Mouse (Mus musculus) lung, postnatal 0 days (tissue): Measurements from ENCODE around the gene Wrap73. TPM values are rescaled to one million over a fixed set of nuclear protein-coding genes. Genes with fewer than 3 reads are reported as not detected.

Source experiments
- ATAC-seq: fragments of 200-750 bp; cut with Nextera tagmentation; 2 replicates; pipeline ENCODE4 v1.8.0; 2017; ENCODE audit warnings: moderate library complexity
- DNase-seq: peaks from one replicate; pipeline ENCODE4 v3.0.0-alpha.2; 2016; ENCODE audit warnings: low spot score
- H3K27ac ChIP-seq: fragments of 300-500 bp; sonication (generic); 2 replicates; pipeline ENCODE4 v1.5.1; 2014; ENCODE audit warnings: antibody characterized with exemption, mild to moderate bottlenecking, low read length, mixed read lengths
- H3K27me3 ChIP-seq: fragments of 300-500 bp; sonication (generic); replicated peaks from 2 replicates; pipeline ENCODE4 v1.6.1; 2014; ENCODE audit warnings: low read length, mixed read lengths; ENCODE audit not compliant: insufficient read depth
- H3K36me3 ChIP-seq: fragments of 300-500 bp; sonication (generic); 2 replicates; pipeline ENCODE4 v1.6.1; 2014; ENCODE audit warnings: low read length, mixed read lengths; ENCODE audit not compliant: insufficient read depth
- H3K4me1 ChIP-seq: fragments of 300-500 bp; sonication (generic); 2 replicates; pipeline ENCODE4 v1.6.1; 2014; ENCODE audit warnings: antibody characterized with exemption, low read depth, low read length, mixed read lengths; ENCODE audit not compliant: insufficient read depth
- H3K4me2 ChIP-seq: fragments of 300-500 bp; sonication (generic); replicated peaks from 2 replicates; pipeline ENCODE4 v1.6.1; 2014; ENCODE audit warnings: low read depth, mild to moderate bottlenecking, low read length, moderate library complexity, mixed read lengths
- H3K4me3 ChIP-seq: fragments of 300-500 bp; sonication (generic); 2 replicates; pipeline ENCODE4 v1.5.1; 2014; ENCODE audit warnings: low read depth, low read length
- H3K9ac ChIP-seq: fragments of 300-500 bp; sonication (generic); replicated peaks from 2 replicates; pipeline ENCODE4 v1.6.1; 2014; ENCODE audit warnings: low read depth, mild to moderate bottlenecking
- H3K9me3 ChIP-seq: fragments of 300-500 bp; sonication (generic); 2 replicates; pipeline ENCODE4 v1.6.1; 2016; ENCODE audit warnings: low read length, mixed read lengths
- CTCF ChIP-seq: IDR thresholded peaks from 2 replicates; pipeline ENCODE4 v1.5.1; 2016; ENCODE audit warnings: antibody characterized with exemption, mild to moderate bottlenecking
- EP300 ChIP-seq: IDR thresholded peaks from 2 replicates; pipeline ENCODE4 v1.6.1; 2016; ENCODE audit warnings: antibody characterized with exemption, mild to moderate bottlenecking, control low read depth
- WGBS: fragments of 180-500 bp; shearing (Covaris S2); extraction: QIAGEN DNeasy Blood & Tissue Kit; methylation state at CpG from one replicate; pipeline ENCODE4 v1.1.7; 2014; 5-methylcytosine and 5-hydroxymethylcytosine counted together
- polyA plus RNA-seq: library from polyadenylated mRNA; unstranded; fragments of >200 nt; fragmentation: Nextera tagmentation; extraction: Ambion mirVana; gene quantifications from 2 replicates; pipeline ENCODE4 v1.2.1, GENCODE M21; 2015

Gene Wrap73
- polyA plus RNA-seq, 1 experiment from 2014 or later, result 19.8 TPM

DNA sequence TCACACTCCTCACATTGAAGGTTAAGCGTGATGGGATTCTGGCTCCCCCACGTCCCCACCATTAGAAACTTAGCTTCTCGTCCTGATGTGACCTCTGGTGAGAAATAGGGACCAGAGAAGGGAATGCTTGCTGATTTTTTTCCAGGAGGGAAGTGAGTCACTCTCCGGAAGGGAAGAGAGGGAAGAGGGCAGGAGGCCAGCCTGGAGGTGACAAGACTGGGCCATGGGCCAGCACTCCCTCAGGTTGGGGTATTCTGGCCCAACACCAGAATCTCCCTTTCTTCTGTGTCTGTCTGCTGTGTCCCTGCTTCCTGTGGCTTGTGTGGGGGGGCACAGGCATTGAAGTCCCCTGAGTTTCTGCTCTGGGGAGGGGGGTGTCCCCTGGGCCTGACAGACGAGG is 41.4 kb downstream of the Wrap73 start:
- 43% methylated on average over 5 of the region's 5 CpGs for WGBS
- ATAC-seq, result no peak; the same call in 1 of the 2 replicates
- peaks cover 11% of the 10 kb centered on the region; the same call in 1 of the 2 replicates for H3K4me1 ChIP-seq

DNA sequence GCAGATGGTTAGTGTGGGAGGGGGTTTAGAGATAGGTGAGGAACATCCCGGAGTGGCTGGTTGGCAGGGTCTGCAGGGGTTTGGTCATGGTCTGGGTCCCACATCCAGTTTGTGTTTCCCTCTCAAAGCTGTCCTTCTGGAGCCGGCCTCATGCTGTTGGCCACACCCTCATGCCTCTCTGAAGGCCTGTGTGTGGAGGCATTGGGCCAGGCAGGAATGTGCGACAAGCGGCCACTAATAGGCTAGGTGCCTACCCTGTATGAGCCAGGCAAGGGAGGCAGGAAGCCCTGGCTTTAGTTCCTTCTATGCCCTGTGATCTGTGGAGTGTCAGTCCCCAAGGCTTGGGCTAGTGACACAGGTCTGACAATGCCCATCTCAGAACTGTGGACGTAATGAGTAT is 42.8 kb downstream of the Wrap73 start:
- ATAC-seq, result peak; percentile 19; the same call in 1 of the 2 replicates
- WGBS, result 60% methylated on average over 5 of the region's 5 CpGs
- TF ChIP-seq EP300 (no peak), CTCF (no peak)
- Histone ChIP-seq H3K36me3 (no peaks in the 10 kb centered on the region), H3K27me3 (no peaks in the 10 kb centered on the region), H3K9ac (no peak overlapping the region), H3K9me3 (no peaks in the 10 kb centered on the region), H3K4me3 (no peak overlapping the region), H3K4me2 (no peak overlapping the region), H3K4me1 (peaks cover 14% of the 10 kb centered on the region; the same call in 1 of the 2 replicates), H3K27ac (no peak overlapping the region; the same call in 1 of the 2 replicates)
- DNase-seq, result peak; percentile 36

More for the DNA sequence above, 41.4 kb downstream of the Wrap73 start:
- Histone ChIP-seq H3K9me3 (no peaks in the 10 kb centered on the region), H3K27ac (no peak overlapping the region), H3K4me2 (no peak overlapping the region), H3K36me3 (no peaks in the 10 kb centered on the region), H3K4me3 (no peak overlapping the region), H3K27me3 (no peaks in the 10 kb centered on the region), H3K9ac (no peak overlapping the region)
- peak; percentile 57 for DNase-seq
- TF ChIP-seq CTCF (no peak), EP300 (peak; percentile 20; the same call in 1 of the 2 replicates)

DNA sequence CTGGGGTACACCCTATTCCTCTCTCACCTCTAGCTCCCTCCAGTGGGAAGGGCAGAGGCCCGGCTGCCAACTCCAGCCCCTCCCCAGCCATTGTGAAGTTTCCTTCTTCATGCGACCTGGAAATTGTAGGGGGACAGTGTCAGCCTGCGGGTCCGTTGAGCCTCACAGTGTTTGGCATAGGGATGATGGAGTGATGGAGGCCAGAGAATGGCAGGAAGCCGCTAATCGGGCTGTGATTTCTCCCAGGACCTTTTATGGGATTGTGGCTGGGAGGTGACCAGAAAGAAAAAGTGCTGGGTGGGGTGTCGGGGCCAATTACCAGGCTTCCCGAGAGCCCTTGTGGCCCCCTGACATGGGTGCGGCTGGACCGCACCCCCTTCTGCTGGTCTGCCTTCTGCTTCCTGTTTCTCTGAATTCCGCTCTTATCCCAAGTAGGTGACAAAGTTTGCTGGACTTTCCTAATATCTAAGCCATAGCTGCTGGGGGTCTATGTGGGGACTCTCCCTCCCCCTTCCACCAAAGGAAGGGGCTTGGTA is 43.9 kb downstream of the Wrap73 start:
- Histone ChIP-seq H3K27ac (no peak overlapping the region), H3K27me3 (no peaks in the 10 kb centered on the region), H3K4me2 (no peak overlapping the region), H3K4me3 (no peak overlapping the region), H3K4me1 (peaks cover 14% of the 10 kb centered on the region; the same call in 1 of the 2 replicates), H3K9me3 (no peaks in the 10 kb centered on the region), H3K36me3 (no peaks in the 10 kb centered on the region), H3K9ac (no peak overlapping the region)
- ATAC-seq (peak; percentile 58), DNase-seq (peak; percentile 50)
- 50% methylated on average over 11 of the region's 11 CpGs for WGBS
- TF ChIP-seq EP300, result peak; percentile 50; the same call in 1 of the 2 replicates
- peak; percentile 34 for TF ChIP-seq CTCF

DNA sequence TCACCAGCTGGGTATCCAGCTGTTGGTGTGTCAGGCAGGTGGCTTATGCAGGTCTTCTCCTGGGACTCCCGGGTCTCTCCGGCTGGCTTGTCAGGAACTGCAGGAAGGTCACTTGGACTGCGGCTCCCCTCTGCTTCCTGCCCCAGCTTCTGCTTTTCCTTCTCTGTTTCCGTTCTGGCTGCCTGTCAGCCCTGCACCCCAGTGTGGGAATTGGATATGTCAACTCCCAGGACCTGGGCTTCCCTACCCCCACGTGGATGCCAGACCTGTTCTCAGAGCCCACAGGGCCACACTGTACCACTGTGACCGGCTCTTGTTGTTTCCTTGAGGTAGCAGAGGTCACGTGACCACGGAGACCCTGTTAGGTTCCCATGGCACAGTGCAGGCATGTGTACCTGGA is 46.8 kb downstream of the Wrap73 start:
- Histone ChIP-seq H3K27ac (no peak overlapping the region), H3K9me3 (no peaks in the 10 kb centered on the region), H3K9ac (no peak overlapping the region), H3K4me3 (no peak overlapping the region), H3K36me3 (no peaks in the 10 kb centered on the region), H3K27me3 (no peaks in the 10 kb centered on the region), H3K4me2 (no peak overlapping the region), H3K4me1 (peaks cover 14% of the 10 kb centered on the region; the same call in 1 of the 2 replicates)
- 0 out of 2 replicates have a peak, but pooled peaks have one; percentile 8 for ATAC-seq
- 57% methylated on average over 8 of the region's 8 CpGs for WGBS
- no peak for TF ChIP-seq CTCF
- peak; percentile 28; the same call in 1 of the 2 replicates for TF ChIP-seq EP300
- no peak for DNase-seq

DNA sequence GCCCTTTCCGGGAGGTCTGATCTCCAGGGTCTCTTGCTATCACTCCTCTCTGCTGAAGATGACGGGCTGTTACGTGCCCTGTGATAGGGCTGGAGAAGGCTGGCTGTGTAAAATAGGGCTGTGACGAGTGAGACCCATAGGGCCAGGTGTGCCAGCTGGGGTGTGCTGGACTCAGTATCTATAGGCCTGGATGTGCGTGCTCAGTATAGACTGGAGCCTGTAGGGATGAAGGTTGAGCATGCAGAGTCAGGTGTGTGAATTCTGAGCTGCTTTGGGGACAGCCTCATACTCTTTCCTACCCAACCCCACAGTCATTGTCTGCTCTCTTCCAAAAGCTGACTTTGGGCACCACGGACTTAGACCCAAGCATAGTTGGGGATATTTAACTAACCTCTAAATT is 55.8 kb downstream of the Wrap73 start:
- TF ChIP-seq CTCF (no peak), EP300 (no peak)
- Histone ChIP-seq H3K4me3 (no peak overlapping the region), H3K4me1 (no peaks in the 10 kb centered on the region), H3K4me2 (no peak overlapping the region), H3K36me3 (no peaks in the 10 kb centered on the region), H3K27ac (no peak overlapping the region), H3K9ac (no peak overlapping the region), H3K9me3 (peaks cover 3% of the 10 kb centered on the region; the same call in 1 of the 2 replicates), H3K27me3 (no peaks in the 10 kb centered on the region)
- WGBS, result 72% methylated on average over 6 of the region's 6 CpGs
- no peak for ATAC-seq
- DNase-seq, result no peak

DNA sequence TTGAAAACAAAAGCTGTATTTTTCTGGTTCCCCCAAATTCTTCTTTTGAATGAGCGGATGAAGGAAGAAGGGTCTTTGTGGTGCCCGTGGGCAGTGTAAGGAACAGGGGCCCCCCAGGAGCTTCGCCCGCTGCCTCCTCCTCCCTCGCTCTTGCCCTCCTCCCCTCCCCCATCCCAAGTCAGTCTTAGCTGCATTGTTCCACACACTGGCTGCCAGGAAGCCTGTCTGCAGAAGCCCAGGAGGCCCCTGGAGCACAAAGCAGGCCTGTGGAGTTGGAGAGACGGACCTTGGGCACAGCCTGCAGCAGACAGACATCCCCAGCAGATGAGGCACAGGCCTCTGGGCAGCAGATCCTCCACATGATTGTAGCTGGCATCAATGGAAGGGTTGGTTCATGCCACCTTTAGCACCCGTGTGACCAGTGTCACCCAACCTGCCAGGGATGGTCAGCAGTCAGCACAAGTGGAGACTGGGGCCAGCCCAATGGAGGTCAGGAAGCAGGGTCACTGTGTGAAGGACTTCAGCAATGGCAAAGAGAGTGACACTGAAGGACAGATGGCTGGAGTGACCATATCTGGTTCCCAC is 56.3 kb downstream of the Wrap73 start:
- H3K9ac ChIP-seq, result no peak overlapping the region
- DNase-seq (no peak), ATAC-seq (no peak)
- no peaks in the 10 kb centered on the region for H3K36me3 ChIP-seq
- H3K9me3 ChIP-seq, result peaks cover 3% of the 10 kb centered on the region; the same call in 1 of the 2 replicates
- 58% methylated on average over 7 of the region's 7 CpGs for WGBS
- no peak for TF ChIP-seq EP300
- TF ChIP-seq CTCF, result no peak
- H3K27ac ChIP-seq, result no peak overlapping the region
- H3K4me2 ChIP-seq, result no peak overlapping the region
- no peak overlapping the region for H3K4me3 ChIP-seq
- H3K27me3 ChIP-seq, result no peaks in the 10 kb centered on the region
- H3K4me1 ChIP-seq, result no peaks in the 10 kb centered on the region
